Mouse (Mus musculus): ENCODE measurements around the gene Nnmt.

The Nnmt gene

DNA sequence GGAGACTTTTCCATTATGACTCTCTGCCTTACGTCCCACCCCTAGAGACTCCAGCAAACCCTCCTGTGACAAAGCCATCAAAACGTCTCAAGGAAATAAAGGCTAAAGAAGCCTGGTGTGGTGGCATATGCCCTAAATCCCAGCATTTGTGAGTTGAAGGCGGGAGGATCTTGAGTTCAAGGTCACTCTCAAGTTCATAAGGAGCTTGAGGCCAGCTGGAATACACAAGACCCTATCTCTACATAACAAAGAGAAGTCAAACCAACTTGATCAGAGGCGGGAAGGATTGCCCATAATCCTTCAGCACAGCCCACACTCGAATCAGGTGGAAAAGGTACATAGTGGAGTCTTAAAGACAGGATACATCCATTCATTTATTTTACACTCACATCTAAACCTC, 7.5 kb downstream of the Nnmt start:
- in situ Hi-C loops (cut with MboI; ENCODE audit: low pct_unique_long_range_greater_than_20kb in 1 of 2, low sequenced_read_pairs in 2 of 2, unreplicated experiment in 1 of 2), result no loop called here

DNA sequence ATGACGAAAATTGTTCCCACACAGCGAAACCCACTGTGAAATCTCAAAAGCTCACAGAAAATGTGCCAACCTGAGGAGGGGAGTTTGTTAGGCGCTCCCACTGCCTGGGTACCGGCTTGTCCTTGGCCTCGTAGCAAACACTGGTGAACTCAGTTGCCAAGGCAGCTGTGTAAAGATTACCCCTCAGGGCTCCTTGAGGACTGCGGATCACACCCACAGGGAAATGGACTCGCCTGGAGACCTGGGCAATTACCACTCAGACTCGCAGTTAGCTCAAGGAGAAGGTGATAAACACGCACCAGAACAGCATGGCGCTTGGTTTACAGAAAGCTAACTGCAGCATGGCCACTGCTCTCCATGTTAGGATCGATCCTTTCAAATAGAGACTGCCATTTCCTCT, 8.0 kb downstream of the Nnmt start:
- in situ Hi-C loops (cut with MboI; ENCODE audit: low pct_unique_long_range_greater_than_20kb in 1 of 2, low sequenced_read_pairs in 2 of 2, unreplicated experiment in 1 of 2), result no loop called here

DNA sequence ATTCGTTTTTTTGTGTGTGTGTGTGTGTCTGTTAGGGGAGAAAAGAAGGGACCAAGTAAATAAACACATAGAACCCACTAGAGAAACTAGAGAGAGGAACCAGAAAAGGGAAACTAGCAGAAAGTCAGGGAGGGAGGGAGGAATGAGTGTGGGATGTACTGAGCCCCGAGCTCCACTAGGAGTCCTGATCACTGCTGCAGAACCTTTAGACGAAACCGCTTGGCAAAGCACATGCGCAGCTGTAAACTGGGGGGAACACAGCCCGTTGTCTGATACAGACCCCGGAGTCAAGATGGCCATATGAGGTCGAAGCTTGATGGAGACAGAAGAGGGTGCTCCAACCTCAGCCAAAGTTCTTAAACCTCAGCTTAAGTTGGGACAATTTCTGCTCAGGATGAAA, 11.0 kb downstream of the Nnmt start:
- in situ Hi-C loops (cut with MboI; ENCODE audit: low pct_unique_long_range_greater_than_20kb in 1 of 2, low sequenced_read_pairs in 2 of 2, unreplicated experiment in 1 of 2), result no loop called here

DNA sequence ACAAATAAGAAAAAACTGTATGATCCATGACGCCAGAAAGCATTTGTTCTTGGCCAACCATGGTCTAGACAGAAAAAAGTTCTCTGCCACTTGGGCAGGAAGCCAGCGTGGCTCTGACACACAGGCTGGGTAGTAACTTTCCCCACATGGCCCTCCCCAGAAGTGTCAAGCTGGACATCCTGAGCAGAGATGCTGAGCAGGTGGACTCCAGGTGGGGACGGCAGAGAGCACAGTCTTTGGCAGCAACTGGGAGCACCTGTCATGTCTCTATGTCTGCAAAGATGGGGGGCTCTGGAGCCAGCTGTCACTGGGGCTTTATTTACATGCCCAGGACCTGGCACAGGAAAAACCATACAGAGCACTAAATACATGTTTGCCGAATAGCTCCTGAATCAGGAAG, 14.3 kb downstream of the Nnmt start:
- in situ Hi-C loops (cut with MboI; ENCODE audit: low pct_unique_long_range_greater_than_20kb in 1 of 2, low sequenced_read_pairs in 2 of 2, unreplicated experiment in 1 of 2), result no loop called here

DNA sequence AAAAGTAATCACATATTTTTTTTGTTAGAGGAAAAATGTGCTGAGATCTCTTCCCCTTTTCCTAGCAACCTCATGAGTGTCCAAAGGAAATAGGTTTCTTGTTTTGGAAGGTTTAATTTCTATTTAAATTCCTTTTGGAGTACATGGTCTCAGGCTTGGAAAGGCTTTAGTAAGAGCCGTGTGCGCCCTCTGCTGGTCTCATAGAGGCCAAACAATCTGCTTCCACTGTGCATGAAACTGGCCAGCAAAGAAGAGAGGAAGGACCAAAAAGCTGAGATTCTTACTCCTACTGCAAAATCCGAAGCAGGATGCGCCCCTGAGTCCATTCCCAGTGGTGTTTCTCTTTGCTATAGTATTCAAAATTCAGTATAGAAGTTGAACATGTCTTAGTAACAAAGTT, 18.6 kb downstream of the Nnmt start:
- in situ Hi-C loops (cut with MboI; ENCODE audit: low pct_unique_long_range_greater_than_20kb in 1 of 2, low sequenced_read_pairs in 2 of 2, unreplicated experiment in 1 of 2), result no loop called here

DNA sequence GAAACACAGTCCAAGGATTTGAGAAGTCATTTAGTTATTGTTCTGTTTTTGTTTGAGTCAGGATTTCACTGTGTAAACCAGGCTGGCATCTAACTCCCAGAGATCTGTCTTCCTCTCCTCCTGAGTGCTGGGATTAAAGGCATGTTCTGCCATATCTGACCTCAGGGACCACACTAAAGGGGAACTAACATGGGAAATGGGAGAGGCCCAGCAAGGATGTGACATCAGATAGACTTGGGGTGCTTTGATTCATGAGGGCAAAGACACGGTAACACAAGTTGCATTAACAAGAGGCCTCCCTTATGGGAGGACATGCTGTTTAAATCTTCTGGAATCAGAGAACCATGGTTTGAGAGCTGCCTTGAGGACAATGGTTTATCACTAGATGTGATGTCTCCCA, 24.1 kb downstream of the Nnmt start:
- in situ Hi-C loops (cut with MboI; ENCODE audit: low pct_unique_long_range_greater_than_20kb in 1 of 2, low sequenced_read_pairs in 2 of 2, unreplicated experiment in 1 of 2), result no loop called here

DNA sequence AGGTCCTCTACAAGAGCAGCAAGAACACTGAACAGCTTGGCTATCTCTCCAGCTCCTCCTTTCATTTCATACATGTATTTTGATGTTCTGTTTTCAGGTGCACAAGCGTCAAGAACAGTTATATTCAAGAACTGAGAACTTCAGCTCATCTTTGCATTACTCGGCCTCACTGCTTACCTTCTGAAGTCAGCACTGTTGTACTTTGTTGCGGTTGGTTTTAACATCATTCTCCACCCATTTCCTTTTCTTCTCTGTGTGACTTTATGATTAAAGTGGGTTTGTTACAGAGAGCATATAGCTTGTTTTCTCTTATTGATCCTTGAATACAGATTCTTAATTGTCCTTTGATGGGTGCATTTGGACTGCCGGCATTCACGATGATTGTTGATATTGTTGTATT, 42.6 kb downstream of the Nnmt start:
- in situ Hi-C loops (cut with MboI; ENCODE audit: low pct_unique_long_range_greater_than_20kb in 1 of 2, low sequenced_read_pairs in 2 of 2, unreplicated experiment in 1 of 2), result no loop called here

DNA sequence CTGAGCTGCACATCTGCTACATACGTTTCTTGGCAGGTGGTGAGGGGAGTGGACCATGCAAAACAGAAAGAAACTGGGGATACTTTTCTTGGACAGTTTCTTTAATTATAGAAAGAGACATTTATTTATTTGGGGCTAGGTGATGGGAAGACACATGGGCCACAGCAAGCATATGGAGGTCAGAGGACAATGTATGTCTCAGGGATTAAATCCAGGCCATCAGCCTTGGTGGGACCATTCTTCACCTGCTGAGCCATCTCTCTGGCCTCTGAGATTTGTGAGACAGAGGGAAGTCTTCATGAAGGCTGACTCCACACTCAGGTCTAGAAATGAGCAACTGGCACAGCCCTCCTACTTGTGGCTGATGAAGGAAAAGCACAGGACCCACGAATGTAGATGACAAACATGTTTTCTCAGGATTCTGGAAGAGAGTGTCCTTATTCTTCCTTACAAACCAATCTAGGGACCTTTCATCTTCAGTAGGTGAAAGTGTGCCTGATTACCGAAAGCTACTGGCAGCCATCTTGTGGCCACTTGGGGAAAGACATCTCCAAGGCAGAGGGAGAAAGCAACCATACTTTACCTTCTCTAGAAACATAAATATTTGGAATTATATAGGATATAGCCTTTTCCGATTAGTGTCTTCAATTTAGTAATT, 45.3 kb downstream of the Nnmt start:
- in situ Hi-C loops (cut with MboI; ENCODE audit: low pct_unique_long_range_greater_than_20kb in 1 of 2, low sequenced_read_pairs in 2 of 2, unreplicated experiment in 1 of 2), result no loop called here

DNA sequence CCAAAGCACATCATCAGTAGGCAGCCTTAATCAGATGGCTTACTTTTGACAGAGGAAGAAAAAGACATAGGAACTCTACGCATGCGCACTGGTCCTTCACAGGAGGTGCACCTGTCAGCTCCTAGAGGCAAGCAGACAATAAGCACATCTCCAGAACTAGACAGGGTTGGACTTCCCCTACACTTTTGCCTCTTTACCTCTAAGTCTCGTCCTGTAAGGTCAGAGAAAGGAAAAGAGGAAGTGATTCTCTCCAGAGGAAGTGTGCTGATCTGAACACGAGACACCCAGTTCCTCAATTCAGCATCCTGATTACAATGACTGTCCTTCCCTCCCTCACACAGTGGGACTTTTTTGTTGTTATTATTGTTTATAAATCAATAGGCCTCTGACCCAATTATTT, 46.3 kb downstream of the Nnmt start:
- in situ Hi-C loops (cut with MboI; ENCODE audit: low pct_unique_long_range_greater_than_20kb in 1 of 2, low sequenced_read_pairs in 2 of 2, unreplicated experiment in 1 of 2), result no loop called here

DNA sequence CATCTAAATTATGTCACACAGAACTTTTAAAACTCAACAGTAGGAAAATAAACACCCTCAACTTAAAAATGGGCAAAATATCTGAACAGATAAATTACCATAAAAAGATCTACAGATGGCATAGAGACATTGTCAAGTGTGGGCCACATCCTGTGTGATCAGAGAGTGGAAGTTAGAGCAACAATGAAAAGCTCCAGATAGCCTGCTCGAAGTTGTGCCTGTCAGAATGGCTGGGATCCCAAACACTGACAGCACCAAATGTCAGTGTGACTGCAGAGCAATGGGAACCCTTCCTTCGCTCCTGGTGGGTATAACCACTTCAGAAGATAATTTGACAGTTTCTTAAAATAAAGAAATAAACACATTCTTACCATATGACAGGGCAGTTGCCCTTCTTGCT, 55.9 kb downstream of the Nnmt start:
- in situ Hi-C loops (cut with MboI; ENCODE audit: low pct_unique_long_range_greater_than_20kb in 1 of 2, low sequenced_read_pairs in 2 of 2, unreplicated experiment in 1 of 2), result no loop called here

DNA sequence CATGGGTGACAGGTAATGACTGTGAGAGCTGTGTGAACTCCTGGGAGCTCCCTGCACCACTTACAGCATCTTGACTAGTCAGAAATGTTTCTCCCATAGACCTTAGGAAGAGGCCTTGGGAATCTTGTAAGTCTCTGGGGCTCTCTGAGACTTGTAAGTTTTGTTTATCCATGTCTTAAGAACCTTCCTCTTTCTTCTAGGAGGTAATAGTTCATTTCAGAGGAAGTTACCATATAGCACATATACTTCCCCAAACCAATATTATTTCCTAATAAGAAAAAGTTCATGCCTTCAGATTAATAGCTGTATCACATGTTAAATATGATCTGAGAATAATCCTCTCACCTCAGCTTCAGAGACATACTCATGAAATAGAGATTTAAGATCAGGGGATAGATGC, 57.7 kb downstream of the Nnmt start:
- in situ Hi-C loops (cut with MboI; ENCODE audit: low pct_unique_long_range_greater_than_20kb in 1 of 2, low sequenced_read_pairs in 2 of 2, unreplicated experiment in 1 of 2), result no loop called here
